In genomic region chr11:85925294-85925743, GRCm38 (mm10) we compare ENCODE assay signal across 8 mouse cellular contexts. TPM values are rescaled to one million over a fixed set of nuclear protein-coding genes. Genes with fewer than 3 reads are reported as not detected.
A peak's percentile ranks its signal among the peaks of the same experiment; 100 is the strongest.
DNase-seq lines count a peak whose midpoint lies in the region; ATAC-seq and TF ChIP-seq lines count a peak whose summit lies in the region.

No protein-coding gene starts in this region.

- no peak for ATAC-seq in heart, embryonic 12.5 days (ENCODE audit: insufficient number of reproducible peaks, low FRiP score)
- no peak for ATAC-seq in kidney, embryonic 14.5 days (ENCODE audit: low FRiP score, low TSS enrichment)
- ATAC-seq in lung, embryonic 14.5 days (ENCODE audit: insufficient read depth) = 0 out of 2 replicates have a peak, but pooled peaks have one; percentile 14
- ATAC-seq in neural tube, embryonic 15.5 days (ENCODE audit: low FRiP score) = no peak

- DNase-seq in MN1 (ENCODE audit: low spot score) = peak; percentile 75
- DNase-seq in embryo, embryonic 10.5 days (ENCODE audit: low spot score) = peak; percentile 67
- DNase-seq in lung, embryonic 14.5 days = peak; percentile 67
- no peak for DNase-seq in thymus, postnatal 25 days

- H3K27me3 ChIP-seq in C2C12 (ENCODE audit: control insufficient read depth, insufficient read depth, insufficient read length) = no peaks in the 10 kb centered on the region
- peaks cover 77% of the 10 kb centered on the region for H3K27me3 ChIP-seq in heart, embryonic 12.5 days (replicated peaks)
- peaks cover 62% of the 10 kb centered on the region for H3K27me3 ChIP-seq in kidney, embryonic 14.5 days (ENCODE audit: control insufficient read depth, insufficient read depth, low read length)
- peaks cover 34% of the 10 kb centered on the region for H3K27me3 ChIP-seq in lung, embryonic 14.5 days (ENCODE audit: insufficient read depth, low read length)
- peaks cover 71% of the 10 kb centered on the region for H3K27me3 ChIP-seq in neural tube, embryonic 15.5 days (replicated peaks)

- no peaks in the 10 kb centered on the region for H3K36me3 ChIP-seq in C2C12 (ENCODE audit: control insufficient read depth, insufficient read depth)
- no peaks in the 10 kb centered on the region for H3K36me3 ChIP-seq in heart, embryonic 12.5 days
- H3K36me3 ChIP-seq in kidney, embryonic 14.5 days (ENCODE audit: control insufficient read depth, insufficient read depth, low read length) = no peaks in the 10 kb centered on the region
- no peaks in the 10 kb centered on the region for H3K36me3 ChIP-seq in lung, embryonic 14.5 days (ENCODE audit: insufficient read depth)
- no peaks in the 10 kb centered on the region for H3K36me3 ChIP-seq in neural tube, embryonic 15.5 days

- H3K4me3 ChIP-seq in C2C12 (ENCODE audit: insufficient read depth, poor library complexity, severe bottlenecking) = no peak overlapping the region
- peak overlapping the region; percentile 38 for H3K4me3 ChIP-seq in heart, embryonic 12.5 days
- H3K4me3 ChIP-seq in kidney, embryonic 14.5 days (ENCODE audit: low read length) = peak overlapping the region; percentile 19
- H3K4me3 ChIP-seq in lung, embryonic 14.5 days (ENCODE audit: low read depth, low read length) = peak overlapping the region; percentile 25; the same call in 1 of the 2 replicates
- peak overlapping the region; percentile 18 for H3K4me3 ChIP-seq in neural tube, embryonic 15.5 days (replicated peaks)

- H3K79me3 ChIP-seq in C2C12 (ENCODE audit: low read depth) = no peaks in the 10 kb centered on the region

- TF ChIP-seq CTCF in C2C12 (IDR thresholded peaks at IDR 0.05; ENCODE audit: control insufficient read depth, insufficient read depth, insufficient read length) = no peak
- TF ChIP-seq CTCF in lung, embryonic 14.5 days (IDR thresholded peaks at IDR 0.05; ENCODE audit: low read depth) = no peak

- peak overlapping the region; percentile 60 for H3K4me2 ChIP-seq in heart, embryonic 12.5 days
- peak overlapping the region; percentile 38 for H3K4me2 ChIP-seq in kidney, embryonic 14.5 days (replicated peaks; ENCODE audit: low read depth, low read length)
- peak overlapping the region; percentile 55 for H3K4me2 ChIP-seq in lung, embryonic 14.5 days
- peak overlapping the region; percentile 46 for H3K4me2 ChIP-seq in neural tube, embryonic 15.5 days

- peak overlapping the region; percentile 1 for H3ac ChIP-seq in C2C12 (ENCODE audit: control insufficient read depth, insufficient read length, low read depth)

- no peaks in the 10 kb centered on the region for H3K9me3 ChIP-seq in heart, embryonic 12.5 days (replicated peaks)
- H3K9me3 ChIP-seq in kidney, embryonic 14.5 days (ENCODE audit: control insufficient read depth, low read length) = no peaks in the 10 kb centered on the region
- no peaks in the 10 kb centered on the region for H3K9me3 ChIP-seq in lung, embryonic 14.5 days (ENCODE audit: low read depth, low read length)
- no peaks in the 10 kb centered on the region for H3K9me3 ChIP-seq in neural tube, embryonic 15.5 days (replicated peaks)

- no peak overlapping the region for H3K27ac ChIP-seq in heart, embryonic 12.5 days (ENCODE audit: poor library complexity, severe bottlenecking)
- no peak overlapping the region for H3K27ac ChIP-seq in kidney, embryonic 14.5 days (ENCODE audit: low read depth, low read length)
- H3K27ac ChIP-seq in lung, embryonic 14.5 days (ENCODE audit: low read depth) = no peak overlapping the region
- H3K27ac ChIP-seq in neural tube, embryonic 15.5 days (replicated peaks) = no peak overlapping the region

- H3K9ac ChIP-seq in heart, embryonic 12.5 days = peak overlapping the region; percentile 31; the same call in 1 of the 2 replicates
- no peak overlapping the region for H3K9ac ChIP-seq in kidney, embryonic 14.5 days (ENCODE audit: low read depth, low read length)
- peak overlapping the region; percentile 6; the same call in 1 of the 2 replicates for H3K9ac ChIP-seq in lung, embryonic 14.5 days
- H3K9ac ChIP-seq in neural tube, embryonic 15.5 days (replicated peaks) = no peak overlapping the region

- 10% methylated on average over 19 of the region's 19 CpGs for WGBS in heart, embryonic 12.5 days
- 6% methylated on average over 19 of the region's 19 CpGs for WGBS in kidney, embryonic 14.5 days
- WGBS in lung, embryonic 14.5 days = 14% methylated on average over 19 of the region's 19 CpGs
- WGBS in neural tube, embryonic 15.5 days = 5% methylated on average over 19 of the region's 19 CpGs

- H3K79me2 ChIP-seq in C2C12 (ENCODE audit: control insufficient read depth, insufficient read depth) = no peaks in the 10 kb centered on the region

- peaks cover 10% of the 10 kb centered on the region for H3K4me1 ChIP-seq in heart, embryonic 12.5 days (replicated peaks)
- H3K4me1 ChIP-seq in kidney, embryonic 14.5 days (ENCODE audit: control insufficient read depth, insufficient read depth, low read length) = peaks cover 10% of the 10 kb centered on the region
- H3K4me1 ChIP-seq in lung, embryonic 14.5 days (ENCODE audit: insufficient read depth) = 0 out of 2 replicates have a peak, but pooled peaks cover 4% of the 10 kb centered on the region
- peaks cover 16% of the 10 kb centered on the region for H3K4me1 ChIP-seq in neural tube, embryonic 15.5 days

TF ChIP-seq in C2C12, 6 proteins besides CTCF, POLR2A, EP300 and RAD21:
- TF ChIP-seq MYOD1 (IDR thresholded peaks at IDR 0.05; ENCODE audit: control insufficient read depth, insufficient read length, low read depth) (peak; percentile 44), FOSL1 (IDR thresholded peaks at IDR 0.05; ENCODE audit: insufficient read depth, low read length, poor library complexity, severe bottlenecking) (peak; percentile 68), CEBPB (IDR thresholded peaks at IDR 0.05; ENCODE audit: low read depth) (no peak), MYOG (IDR thresholded peaks at IDR 0.05; ENCODE audit: control insufficient read depth, extremely low read depth, insufficient read length) (no peak), MAX (IDR thresholded peaks at IDR 0.05) (peak; percentile 36), USF1 (IDR thresholded peaks at IDR 0.05; ENCODE audit: low read depth) (no peak)

RNA-seq across cellular contexts. Expression of gene Tbx4, which starts 39.1 kb away (rescaled TPM):
- 0.02 TPM for polyA plus RNA-seq in C2C12 (2012; fragmentation: generic; extraction: Trizol)
- 0.49 and 0.94 TPM in 2 replicates for polyA plus RNA-seq in heart, embryonic 12.5 days (2016; fragmentation: Nextera tagmentation; extraction: Ambion mirVana)
- 0.06 TPM in 1 of 2 replicates, not detected in the other for polyA plus RNA-seq in kidney, embryonic 14.5 days (2014; fragmentation: Nextera tagmentation; extraction: Ambion mirVana)
- 67.9 and 73.4 TPM in 2 replicates for polyA plus RNA-seq in lung, embryonic 14.5 days (2014; fragmentation: Nextera tagmentation; extraction: Ambion mirVana)
- 0.19 and 0.29 TPM in 2 replicates for polyA plus RNA-seq in neural tube, embryonic 15.5 days (2015; fragmentation: Nextera tagmentation; extraction: Ambion mirVana)

Comparison
In these comparisons a context has a peak if more than half of its experiments do, and no peak if none do; other contexts are left out.
1. H3K9ac ChIP-seq: peak in heart, embryonic 12.5 days (single experiment) and lung, embryonic 14.5 days (single experiment); none in kidney, embryonic 14.5 days (single experiment) and neural tube, embryonic 15.5 days (single experiment).
2. RNA of gene Tbx4, which starts 39.1 kb away (polyA plus RNA-seq): 67.9 to 73.4 TPM in lung, embryonic 14.5 days; 0.49 to 0.94 TPM in heart, embryonic 12.5 days, 0.19 to 0.29 TPM in neural tube, embryonic 15.5 days, 0.06 TPM in kidney, embryonic 14.5 days and 0.02 TPM in C2C12 (single experiment); every median in the first group is over 10 times any median in the second.
3. Peak in every context shown above with its lines, with median percentiles within 50 percentile points of each other: H3K4me2 ChIP-seq.